Mouse (Mus musculus) kidney, adult 2 months (tissue): ENCODE measurements at regions not wholly inside any gene's neighbourhood (a gene's known extent, or its start where the extent isn't known, plus 50 kb on each side); places are given as distances from the start of the nearest gene placed in this dataset.

Experiments used
- CTCF ChIP-seq: fragments of 200-500 bp; conservative IDR thresholded peaks from 2 replicates; pipeline ENCODE4 v1.5.1; 2011; ENCODE audit warnings: low read depth, mild to moderate bottlenecking, control low read depth, low read length, moderate library complexity, mixed read lengths; ENCODE audit not compliant: insufficient read depth, insufficient read length
- POLR2A ChIP-seq: fragments of 200-500 bp; IDR thresholded peaks from one replicate; pipeline ENCODE4 v1.6.1; 2011; ENCODE audit warnings: low read depth, low read length, control low read depth

- TF ChIP-seq POLR2A, result no peak
- no peak for TF ChIP-seq CTCF
These were observed 70.6 kb downstream of the S1pr1 start for GRCm38 (mm10) chr3:115644307-115644706.
